Mouse (Mus musculus) MEL (cell line): ENCODE data around the gene Usp38. TPM values are rescaled to one million over a fixed set of nuclear protein-coding genes. Genes with fewer than 3 reads are reported as not detected.
"Not testable (repeated sequence)": the region's sequence is repeated elsewhere in the genome, so short reads cannot be mapped to it uniquely, and the experiment has no call there.

Experiments used
- DNase-seq: peaks from one replicate; pipeline ENCODE4 v3.0.0; 2011; ENCODE audit warnings: low read depth, low spot score
- H3K27ac ChIP-seq: 2 replicates; pipeline ENCODE4 v1.5.1; 2012; ENCODE audit warnings: low read depth, mild to moderate bottlenecking, control low read depth, low read length, moderate library complexity; ENCODE audit not compliant: control insufficient read depth
- H3K27me3 ChIP-seq, 2 experiments: fragments of 150-350 bp in 1 of 2; sonication (generic) in 1 of 2; 2 replicates each; pipeline ENCODE4 v1.6.1; 2012; ENCODE audit warnings: low read length in 2 of 2, mild to moderate bottlenecking in 2 of 2, improper control_type of control experiment in 1 of 2, moderate library complexity in 1 of 2; ENCODE audit not compliant: insufficient read depth in 2 of 2, control insufficient read depth in 1 of 2
- H3K36me3 ChIP-seq, 2 experiments: 2 replicates each; pipeline ENCODE4 v1.6.1; 2012 to 2014; ENCODE audit warnings: low read length in 2 of 2, improper control_type of control experiment in 1 of 2, inconsistent platforms in 1 of 2, mild to moderate bottlenecking in 1 of 2; ENCODE audit not compliant: insufficient read depth in 2 of 2, control insufficient read depth in 1 of 2
- H3K4me1 ChIP-seq, 2 experiments: fragments of 150-350 bp in 1 of 2; sonication (generic) in 1 of 2; 2 replicates each; pipeline ENCODE4 v1.6.1; 2012; ENCODE audit warnings: low read length in 2 of 2, improper control_type of control experiment in 1 of 2, mild to moderate bottlenecking in 1 of 2; ENCODE audit not compliant: insufficient read depth in 2 of 2, control insufficient read depth in 1 of 2
- H3K4me3 ChIP-seq, 2 experiments: fragments of 150-350 bp in 1 of 2; sonication (generic) in 1 of 2; 2 replicates each; pipeline ENCODE4 v1.5.1; 2012; ENCODE audit warnings: low read depth in 2 of 2, low read length in 2 of 2, mild to moderate bottlenecking in 2 of 2, moderate library complexity in 2 of 2, control low read depth in 1 of 2, improper control_type of control experiment in 1 of 2; ENCODE audit not compliant: control insufficient read depth in 1 of 2, insufficient read depth in 1 of 2
- H3K79me2 ChIP-seq: 2 replicates; pipeline ENCODE4 v1.6.1; 2012; ENCODE audit warnings: mild to moderate bottlenecking, low read length, moderate library complexity; ENCODE audit not compliant: control insufficient read depth, poor library complexity, insufficient read depth
- H3K9ac ChIP-seq: 2 replicates; pipeline ENCODE4 v1.6.1; 2012; ENCODE audit warnings: low read depth, mild to moderate bottlenecking, control low read depth, low read length, moderate library complexity; ENCODE audit not compliant: control insufficient read depth, poor library complexity, severe bottlenecking
- H3K9me3 ChIP-seq: fragments of 150-350 bp; sonication (generic); replicated peaks from 2 replicates; pipeline ENCODE4 v1.6.1; 2012; ENCODE audit warnings: mild to moderate bottlenecking, low read length, improper control_type of control experiment, moderate library complexity; ENCODE audit not compliant: insufficient read depth
- BHLHE40 ChIP-seq: IDR thresholded peaks from 2 replicates; pipeline ENCODE4 v1.6.1; 2012; ENCODE audit warnings: low read depth, mild to moderate bottlenecking, inconsistent platforms, low read length, improper control_type of control experiment, borderline replicate concordance
- CHD1 ChIP-seq: IDR thresholded peaks from 2 replicates; pipeline ENCODE4 v1.6.1; 2012; ENCODE audit warnings: low read depth, mild to moderate bottlenecking, inconsistent platforms, low read length, improper control_type of control experiment
- CTCF ChIP-seq, 3 experiments: IDR thresholded peaks in 2 of 3; conservative IDR thresholded peaks in 1 of 3; 2 replicates each; pipeline ENCODE4 v1.5.1; 2011 to 2012; ENCODE audit warnings: low read length in 3 of 3, low read depth in 2 of 3, mild to moderate bottlenecking in 2 of 3, improper control_type of control experiment in 1 of 3, inconsistent platforms in 1 of 3, mixed read lengths in 1 of 3, moderate library complexity in 1 of 3; ENCODE audit not compliant: control insufficient read depth in 1 of 3, insufficient read depth in 1 of 3, poor library complexity in 1 of 3, severe bottlenecking in 1 of 3
- E2F4 ChIP-seq: IDR thresholded peaks from 2 replicates; pipeline ENCODE4 v1.6.1; 2011; ENCODE audit warnings: low read depth, low read length, improper control_type of control experiment, borderline replicate concordance
- ELF1 ChIP-seq: IDR thresholded peaks from 2 replicates; pipeline ENCODE4 v1.6.1; 2014; ENCODE audit warnings: low read depth, mild to moderate bottlenecking, inconsistent platforms, low read length, improper control_type of control experiment, moderate library complexity
- ETS1 ChIP-seq: IDR thresholded peaks from 2 replicates; pipeline ENCODE4 v1.6.1; 2012; ENCODE audit warnings: low read depth, mild to moderate bottlenecking, inconsistent platforms, low read length, improper control_type of control experiment, moderate library complexity
- GATA1 ChIP-seq: IDR thresholded peaks from 2 replicates; pipeline ENCODE4 v1.6.1; 2011; ENCODE audit warnings: low read depth, low read length, improper control_type of control experiment
- MAZ ChIP-seq: IDR thresholded peaks from 2 replicates; pipeline ENCODE4 v1.6.1; 2012; ENCODE audit warnings: low read depth, mild to moderate bottlenecking, inconsistent platforms, low read length, improper control_type of control experiment
- MXI1 ChIP-seq: IDR thresholded peaks from 2 replicates; pipeline ENCODE4 v1.6.1; 2011; ENCODE audit warnings: mild to moderate bottlenecking, low read depth, low read length, improper control_type of control experiment
- NELFE ChIP-seq: IDR thresholded peaks from 2 replicates; pipeline ENCODE4 v1.6.1; 2011; ENCODE audit warnings: low read depth, low read length, improper control_type of control experiment
- NRF1 ChIP-seq: IDR thresholded peaks from 2 replicates; pipeline ENCODE4 v1.6.1; 2014; ENCODE audit warnings: low read depth, mild to moderate bottlenecking, inconsistent platforms, low read length, improper control_type of control experiment, moderate library complexity; ENCODE audit not compliant: poor library complexity, insufficient read depth, severe bottlenecking
- POLR2AphosphoS2 ChIP-seq: IDR thresholded peaks from 2 replicates; pipeline ENCODE4 v1.6.1; 2011; ENCODE audit warnings: low read length, improper control_type of control experiment
- POLR2AphosphoS5 ChIP-seq: IDR thresholded peaks from 2 replicates; pipeline ENCODE4 v1.6.1; 2012; ENCODE audit warnings: low read depth, borderline replicate concordance, mild to moderate bottlenecking, inconsistent platforms, low read length, moderate library complexity, mixed read lengths
- RAD21 ChIP-seq: IDR thresholded peaks from 2 replicates; pipeline ENCODE4 v1.6.1; 2011; ENCODE audit warnings: mild to moderate bottlenecking, low read depth, low read length, improper control_type of control experiment
- SMC3 ChIP-seq: IDR thresholded peaks from 2 replicates; pipeline ENCODE4 v1.6.1; 2011; ENCODE audit warnings: low read depth, low read length, improper control_type of control experiment
- TBP ChIP-seq: IDR thresholded peaks from 2 replicates; pipeline ENCODE4 v1.8.0; 2011; ENCODE audit warnings: low read depth, low read length, improper control_type of control experiment
- UBTF ChIP-seq: IDR thresholded peaks from 2 replicates; pipeline ENCODE4 v1.6.1; 2012; ENCODE audit warnings: low read depth, mild to moderate bottlenecking, inconsistent platforms, low read length, improper control_type of control experiment, moderate library complexity, borderline replicate concordance; ENCODE audit not compliant: insufficient read depth
- USF2 ChIP-seq, 2 experiments: IDR thresholded peaks; 2 replicates each; pipeline ENCODE4 v1.6.1; 2011 to 2012; ENCODE audit warnings: improper control_type of control experiment in 2 of 2, low read length in 2 of 2, borderline replicate concordance in 1 of 2, inconsistent platforms in 1 of 2, low read depth in 1 of 2, mild to moderate bottlenecking in 1 of 2; ENCODE audit not compliant: insufficient read depth in 1 of 2
- ZKSCAN1 ChIP-seq: IDR thresholded peaks from 2 replicates; pipeline ENCODE4 v1.6.1; 2012; ENCODE audit warnings: low read depth, mild to moderate bottlenecking, inconsistent platforms, low read length, improper control_type of control experiment, moderate library complexity
- ZNF384 ChIP-seq: IDR thresholded peaks from 2 replicates; pipeline ENCODE4 v1.6.1; 2012; ENCODE audit warnings: low read depth, mild to moderate bottlenecking, inconsistent platforms, low read length, improper control_type of control experiment
- polyA plus RNA-seq, 2 experiments: library from polyadenylated mRNA; stranded (reverse) in 1 of 2; unstranded in 1 of 2; fragments of >175 nt in 1 of 2; fragments of >200 nt in 1 of 2; gene quantifications; 2 replicates each; pipeline versions ENCODE4 v1.2.1 to v1.2.4; 2012; ENCODE audit warnings: low replicate concordance in 2 of 2, low read depth in 1 of 2; ENCODE audit not compliant: insufficient read length in 2 of 2, insufficient read depth in 1 of 2, missing spikeins in 1 of 2
- total RNA-seq: library from RNA; depleted of rRNA; stranded (reverse); fragments of 300-350 nt; gene quantifications from 2 replicates; pipeline ENCODE4 v1.2.3, GENCODE M21; 2012

Gene Usp38
- total and polyA plus RNA-seq, 3 experiments = 22.6 to 32.3 TPM; not detected in 1

- no peaks in the 10 kb centered on the region for H3K79me2 ChIP-seq
- H3K27ac ChIP-seq = no peak overlapping the region
- no peak overlapping the region for H3K9ac ChIP-seq
- no peaks in the 10 kb centered on the region for H3K4me1 ChIP-seq
- H3K36me3 ChIP-seq = no peaks in the 10 kb centered on the region
- H3K4me3 ChIP-seq = no peak overlapping the region
- no peak for TF ChIP-seq MAZ
- TF ChIP-seq GATA1 = no peak
- no peak for TF ChIP-seq USF2 (IDR thresholded peaks at IDR 0.05; ENCODE audit: borderline replicate concordance in 1 of 2, insufficient read depth in 1 of 2, low read depth in 1 of 2, low read length in 2 of 2)
- no peak for TF ChIP-seq E2F4
- no peak for TF ChIP-seq UBTF
- TF ChIP-seq POLR2AphosphoS2 = no peak
- no peak for TF ChIP-seq TBP
- TF ChIP-seq CTCF (IDR thresholded peaks at IDR 0.05 in 2 of 3, conservative IDR thresholded peaks at IDR 0.05 in 1 of 3; ENCODE audit: control insufficient read depth in 1 of 3, insufficient read depth in 1 of 3, low read depth in 2 of 3, low read length in 3 of 3, poor library complexity in 1 of 3, severe bottlenecking in 1 of 3) = no peak
- no peak for TF ChIP-seq BHLHE40
- TF ChIP-seq ELF1 = no peak
- no peak for TF ChIP-seq ETS1
- TF ChIP-seq POLR2AphosphoS5 = no peak
- TF ChIP-seq ZNF384 = no peak
- no peak for TF ChIP-seq NRF1
- TF ChIP-seq ZKSCAN1 = no peak
- TF ChIP-seq RAD21 = no peak
- no peak for TF ChIP-seq MXI1
- TF ChIP-seq CHD1 = no peak
- H3K27me3 ChIP-seq = no peaks in the 10 kb centered on the region
- H3K9me3 ChIP-seq = no peaks in the 10 kb centered on the region
- DNase-seq = no peak
Observed at GRCm38 (mm10) chr8:81044201-81044600, 29.5 kb upstream of the Usp38 start.

- DNase-seq = no peak
- H3K4me1 ChIP-seq = no peaks in the 10 kb centered on the region
- H3K36me3 ChIP-seq = no peaks in the 10 kb centered on the region
- H3K4me3 ChIP-seq = no peak overlapping the region
- H3K79me2 ChIP-seq = no peaks in the 10 kb centered on the region
- no peak overlapping the region for H3K27ac ChIP-seq
- TF ChIP-seq UBTF (no peak), E2F4 (no peak), SMC3 (no peak), NELFE (no peak), POLR2AphosphoS2 (no peak)
- no peaks in the 10 kb centered on the region for H3K27me3 ChIP-seq
- no peak overlapping the region for H3K9ac ChIP-seq
- no peaks in the 10 kb centered on the region for H3K9me3 ChIP-seq
Observed at GRCm38 (mm10) chr8:81027991-81028390, 13.3 kb upstream of the Usp38 start.

- H3K27ac ChIP-seq, H3K4me1 ChIP-seq, H3K27me3 ChIP-seq, H3K4me3 ChIP-seq, H3K9me3 ChIP-seq, H3K36me3 ChIP-seq, DNase-seq, H3K9ac ChIP-seq: not testable (repeated sequence)
- peaks cover 23% of the 10 kb centered on the region for H3K79me2 ChIP-seq
Observed at GRCm38 (mm10) chr8:81017548-81017947, 2.8 kb upstream of the Usp38 start.
